In genomic region chr7:126502751-126503150, GRCm38 (mm10) we compare ENCODE assay signal across 8 mouse cellular contexts. TPM values are rescaled to one million over a fixed set of nuclear protein-coding genes. Genes with fewer than 3 reads are reported as not detected.
DNase-seq lines count a peak whose midpoint lies in the region; ATAC-seq and TF ChIP-seq lines count a peak whose summit lies in the region.

No protein-coding gene starts in this region.

- H3K27me3 ChIP-seq in lung, embryonic 15.5 days = no peaks in the 10 kb centered on the region
- H3K27me3 ChIP-seq in limb, embryonic 11.5 days (ENCODE audit: control insufficient read depth, insufficient read depth, low read length) = no peaks in the 10 kb centered on the region
- no peaks in the 10 kb centered on the region for H3K27me3 ChIP-seq in neural tube, embryonic 15.5 days (replicated peaks)

- TF ChIP-seq POLR2A in embryonic fibroblast, embryonic 13.5 days (IDR thresholded peaks at IDR 0.05; ENCODE audit: low read depth, low read length) = no peak

- peak overlapping the region; percentile 99 for H3K4me3 ChIP-seq in lung, embryonic 15.5 days
- peak overlapping the region; percentile 99 for H3K4me3 ChIP-seq in embryonic fibroblast, embryonic 13.5 days (ENCODE audit: insufficient read depth, low read length)
- H3K4me3 ChIP-seq in limb, embryonic 11.5 days (ENCODE audit: low read depth, low read length) = peak overlapping the region; percentile 96
- H3K4me3 ChIP-seq in neural tube, embryonic 15.5 days (replicated peaks) = peak overlapping the region; percentile 76

- WGBS in lung, embryonic 15.5 days = under 1% methylated on average over 40 of the region's 40 CpGs
- 0% methylated on average over 40 of the region's 40 CpGs for WGBS in limb, embryonic 11.5 days
- 1% methylated on average over 40 of the region's 40 CpGs for WGBS in neural tube, embryonic 15.5 days

- ATAC-seq in lung, embryonic 15.5 days (ENCODE audit: borderline replicate concordance, extremely low read depth, low FRiP score, low TSS enrichment) = no peak
- no peak for ATAC-seq in limb, embryonic 11.5 days (ENCODE audit: insufficient number of reproducible peaks, low FRiP score, low TSS enrichment, low read depth)
- ATAC-seq in neural tube, embryonic 15.5 days (ENCODE audit: low FRiP score) = no peak

- H3K9ac ChIP-seq in lung, embryonic 15.5 days = peak overlapping the region; percentile 100
- H3K9ac ChIP-seq in limb, embryonic 11.5 days (ENCODE audit: low read length) = peak overlapping the region; percentile 100
- H3K9ac ChIP-seq in neural tube, embryonic 15.5 days (replicated peaks) = peak overlapping the region; percentile 100

- peaks cover 7% of the 10 kb centered on the region for H3K4me1 ChIP-seq in lung, embryonic 15.5 days
- no peaks in the 10 kb centered on the region; the same call in 1 of the 2 replicates for H3K4me1 ChIP-seq in embryonic fibroblast, embryonic 13.5 days (ENCODE audit: control insufficient read depth, insufficient read depth, low read length)
- H3K4me1 ChIP-seq in limb, embryonic 11.5 days (ENCODE audit: control insufficient read depth, insufficient read depth, low read length) = no peaks in the 10 kb centered on the region
- H3K4me1 ChIP-seq in neural tube, embryonic 15.5 days = peaks cover 29% of the 10 kb centered on the region

- no peak for TF ChIP-seq CTCF in embryonic fibroblast, embryonic 13.5 days (IDR thresholded peaks at IDR 0.05; ENCODE audit: borderline replicate concordance, insufficient read depth, low read length)

- peak overlapping the region; percentile 100 for H3K27ac ChIP-seq in lung, embryonic 15.5 days
- peak overlapping the region; percentile 98 for H3K27ac ChIP-seq in embryonic fibroblast, embryonic 13.5 days (ENCODE audit: insufficient read depth, low read length)
- peak overlapping the region; percentile 100 for H3K27ac ChIP-seq in limb, embryonic 11.5 days (replicated peaks; ENCODE audit: low read depth, low read length)
- peak overlapping the region; percentile 97 for H3K27ac ChIP-seq in neural tube, embryonic 15.5 days (replicated peaks)

- DNase-seq in lung, postnatal 4 days = no peak
- DNase-seq in limb, embryonic 11.5 days (ENCODE audit: low spot score) = no peak
- no peak for DNase-seq in layer of hippocampus, adult 9-10 months (ENCODE audit: low spot score)
- DNase-seq in cerebellum, postnatal 25 days = no peak
- DNase-seq in natural killer cell, adult 2 months (ENCODE audit: low spot score in 2 of 2) = no peak

- H3K4me2 ChIP-seq in lung, embryonic 15.5 days = peak overlapping the region; percentile 65
- peak overlapping the region; percentile 43 for H3K4me2 ChIP-seq in limb, embryonic 11.5 days (ENCODE audit: low read depth, severe bottlenecking)
- H3K4me2 ChIP-seq in neural tube, embryonic 15.5 days = peak overlapping the region; percentile 80

- H3K36me3 ChIP-seq in lung, embryonic 15.5 days = peaks cover 35% of the 10 kb centered on the region
- H3K36me3 ChIP-seq in limb, embryonic 11.5 days (ENCODE audit: control insufficient read depth, insufficient read depth, low read length) = peaks cover 21% of the 10 kb centered on the region
- H3K36me3 ChIP-seq in neural tube, embryonic 15.5 days = peaks cover 34% of the 10 kb centered on the region

- no peaks in the 10 kb centered on the region for H3K9me3 ChIP-seq in lung, embryonic 15.5 days
- no peaks in the 10 kb centered on the region for H3K9me3 ChIP-seq in limb, embryonic 11.5 days (ENCODE audit: control insufficient read depth, low read length)
- H3K9me3 ChIP-seq in neural tube, embryonic 15.5 days (replicated peaks) = no peaks in the 10 kb centered on the region

RNA-seq across cellular contexts. Expression of gene Atxn2l, which starts 0.5 kb away (rescaled TPM):
- 47.7 and 54.1 TPM in 2 replicates for polyA plus RNA-seq in lung, embryonic 15.5 days (2015; fragmentation: Nextera tagmentation; extraction: Ambion mirVana)
- polyA plus RNA-seq in embryonic fibroblast, embryonic 13.5 days (2011; ENCODE audit: insufficient read length, low read depth, missing spikeins) = 131 and 149 TPM in 2 replicates
- polyA plus RNA-seq in limb, embryonic 11.5 days (2014; fragmentation: Nextera tagmentation; extraction: Ambion mirVana) = 62.0 and 66.3 TPM in 2 replicates
- 66.0 and 69.5 TPM in 2 replicates for polyA plus RNA-seq in neural tube, embryonic 15.5 days (2015; fragmentation: Nextera tagmentation; extraction: Ambion mirVana)

RNA-seq across cellular contexts. Expression of gene Tufm, which starts 15.6 kb away (rescaled TPM):
- 125 and 127 TPM in 2 replicates for polyA plus RNA-seq in lung, embryonic 15.5 days (2015; fragmentation: Nextera tagmentation; extraction: Ambion mirVana)
- 71.4 and 77.9 TPM in 2 replicates for polyA plus RNA-seq in embryonic fibroblast, embryonic 13.5 days (2011; ENCODE audit: insufficient read length, low read depth, missing spikeins)
- polyA plus RNA-seq in limb, embryonic 11.5 days (2014; fragmentation: Nextera tagmentation; extraction: Ambion mirVana) = 165 and 170 TPM in 2 replicates
- polyA plus RNA-seq in neural tube, embryonic 15.5 days (2015; fragmentation: Nextera tagmentation; extraction: Ambion mirVana) = 139 and 147 TPM in 2 replicates

RNA-seq across cellular contexts. Expression of gene Sh2b1, which starts 27.5 kb away (rescaled TPM):
- 45.6 and 46.8 TPM in 2 replicates for polyA plus RNA-seq in lung, embryonic 15.5 days (2015; fragmentation: Nextera tagmentation; extraction: Ambion mirVana)
- 27.7 and 31.3 TPM in 2 replicates for polyA plus RNA-seq in embryonic fibroblast, embryonic 13.5 days (2011; ENCODE audit: insufficient read length, low read depth, missing spikeins)
- 50.7 and 51.3 TPM in 2 replicates for polyA plus RNA-seq in limb, embryonic 11.5 days (2014; fragmentation: Nextera tagmentation; extraction: Ambion mirVana)
- 69.4 and 69.6 TPM in 2 replicates for polyA plus RNA-seq in neural tube, embryonic 15.5 days (2015; fragmentation: Nextera tagmentation; extraction: Ambion mirVana)

RNA-seq across cellular contexts. Expression of gene Atp2a1, which starts 39.8 kb away (rescaled TPM):
- polyA plus RNA-seq in lung, embryonic 15.5 days (2015; fragmentation: Nextera tagmentation; extraction: Ambion mirVana) = 1.3 and 2.8 TPM in 2 replicates
- not detected in 2 replicates for polyA plus RNA-seq in embryonic fibroblast, embryonic 13.5 days (2011; ENCODE audit: insufficient read length, low read depth, missing spikeins)
- 16.0 and 18.8 TPM in 2 replicates for polyA plus RNA-seq in limb, embryonic 11.5 days (2014; fragmentation: Nextera tagmentation; extraction: Ambion mirVana)
- 6.5 and 12.7 TPM in 2 replicates for polyA plus RNA-seq in neural tube, embryonic 15.5 days (2015; fragmentation: Nextera tagmentation; extraction: Ambion mirVana)
